ENCODE assay signal across 9 mouse cellular contexts in the genomic region with DNA sequence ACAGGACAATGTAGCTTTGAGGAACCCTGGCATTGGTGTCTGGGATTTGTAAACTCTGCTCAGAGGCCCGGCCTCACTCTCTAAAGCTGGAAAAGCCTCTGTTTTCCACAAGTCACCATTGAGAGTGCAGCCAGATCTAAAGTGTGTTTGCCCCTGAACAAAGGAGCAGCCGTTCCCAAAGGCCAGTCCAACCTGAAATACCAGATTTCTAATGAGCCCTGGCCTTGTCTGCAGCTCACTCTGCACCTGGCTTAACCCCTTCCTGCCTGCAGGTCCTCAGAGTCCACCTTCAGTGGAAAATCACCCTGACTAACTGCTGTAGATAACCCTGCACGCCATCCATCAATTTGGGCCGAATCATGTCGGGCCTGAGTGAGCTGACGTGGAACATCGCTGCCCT. TPM values are rescaled to one million over a fixed set of nuclear protein-coding genes. Genes with fewer than 3 reads are reported as not detected.
DNase-seq lines count a peak whose midpoint lies in the region; ATAC-seq and TF ChIP-seq lines count a peak whose summit lies in the region.
"Had no signal": no experiment of that assay in that cellular context is flagged by ENCODE, and none has a peak within 500 bp of the region (broad histone marks: within the 10 kb centered on the region; RNA-seq: fewer than 3 reads in every experiment).

No protein-coding gene starts in this region.

- no peak overlapping the region; the same call in 1 of the 2 replicates for H3K4me2 ChIP-seq in lung, embryonic 15.5 days

- H3K9ac ChIP-seq in ES-E14 (ENCODE audit: insufficient read depth, low read depth, low read length, poor library complexity, severe bottlenecking) = no peak overlapping the region
- no peak overlapping the region for H3K9ac ChIP-seq in lung, embryonic 15.5 days

- in situ Hi-C loops in ES-E14 (cut with MboI; ENCODE audit: low sequenced_read_pairs in 2 of 2, unreplicated experiment in 2 of 2) = no loop called here

- WGBS in lung, embryonic 15.5 days = 28% methylated on average over 7 of the region's 7 CpGs

- ATAC-seq in lung, embryonic 15.5 days (ENCODE audit: borderline replicate concordance, extremely low read depth, low FRiP score, low TSS enrichment) = peak; percentile 72
- no peak for ATAC-seq in inflammation-experienced regulatory T-cells, adult 6 months
- ATAC-seq in frontal cortex, adult (ENCODE audit: low TSS enrichment) = no peak

- H3K4me1 ChIP-seq in ES-E14 (ENCODE audit: control insufficient read depth in 2 of 2, insufficient read depth in 2 of 2, low read length in 2 of 2, poor library complexity in 1 of 2) = peaks cover 6 to 36% of the 10 kb centered on the region in 2 experiments
- H3K4me1 ChIP-seq in lung, embryonic 15.5 days = peaks cover 52% of the 10 kb centered on the region

- H3K9me3 ChIP-seq in ES-E14 (ENCODE audit: control insufficient read depth, insufficient read depth, low read depth, low read length) = no peaks in the 10 kb centered on the region
- no peaks in the 10 kb centered on the region for H3K9me3 ChIP-seq in lung, embryonic 15.5 days

- H3K27me3 ChIP-seq in lung, embryonic 15.5 days = no peaks in the 10 kb centered on the region

- no peak overlapping the region for H3K4me3 ChIP-seq in ES-E14 (ENCODE audit: insufficient read depth in 1 of 2, low read depth in 1 of 2, low read length in 2 of 2, poor library complexity in 1 of 2, severe bottlenecking in 1 of 2)
- no peak overlapping the region for H3K4me3 ChIP-seq in lung, embryonic 15.5 days
- H3K4me3 ChIP-seq: left cerebral cortex, adult 2 months had no signal

- H3K36me3 ChIP-seq in ES-E14 (ENCODE audit: control insufficient read depth, insufficient read depth, low read length, poor library complexity, severe bottlenecking) = no peaks in the 10 kb centered on the region
- no peaks in the 10 kb centered on the region for H3K36me3 ChIP-seq in lung, embryonic 15.5 days

- DNase-seq in ES-E14 (ENCODE audit: low read depth, low spot score) = no peak
- DNase-seq in embryo, embryonic 10 days (ENCODE audit: low spot score) = peak; percentile 75
- DNase-seq in kidney, adult 8-10 months = peak; percentile 64 to 82
- no peak for DNase-seq in cerebellum, adult 9-10 months
- DNase-seq: gastrocnemius, postnatal 10 days had no signal

- H3K27ac ChIP-seq in ES-E14 (ENCODE audit: insufficient read depth, low read depth, low read length, poor library complexity, severe bottlenecking) = peak overlapping the region; percentile 86
- H3K27ac ChIP-seq in lung, embryonic 15.5 days = peak overlapping the region; percentile 94
- H3K27ac ChIP-seq: left cerebral cortex, adult 2 months had no signal

TF ChIP-seq in ES-E14, 5 proteins besides CTCF, POLR2A, EP300 and RAD21:
- no peak for TF ChIP-seq ZC3H11A (IDR thresholded peaks at IDR 0.05; ENCODE audit: borderline replicate concordance, low read depth, low read length)
- TF ChIP-seq CHD2 (IDR thresholded peaks at IDR 0.05; ENCODE audit: low read depth, low read length) = peak; percentile 52; the same call in 1 of the 2 replicates

RNA-seq across cellular contexts. Expression of a gene that starts 28.2 kb away (rescaled TPM):
- total RNA-seq in ES-E14 (2012; rRNA removed) = 22.8 and 38.0 TPM in 2 replicates
- polyA plus RNA-seq in lung, embryonic 15.5 days (2015; fragmentation: Nextera tagmentation; extraction: Ambion mirVana) = 41.7 and 42.7 TPM in 2 replicates
- polyA plus RNA-seq in inflammation-experienced regulatory T-cells, adult 6 months (2017; shearing (Covaris generic)) = 1 to 10 TPM; 3.2 to 4.5 (median 3.6) TPM

Comparison
In these comparisons a context has a peak if more than half of its experiments do, and no peak if none do; other contexts are left out.
1. DNase-seq: peak in embryo, embryonic 10 days (single experiment) and kidney, adult 8-10 months (2 of 2); none in ES-E14 (single experiment) and cerebellum, adult 9-10 months (single experiment).